Mouse (Mus musculus) testis, adult 2 months (tissue): ENCODE data around the gene BC049352.

Experiments
- CTCF ChIP-seq: fragments of 200-500 bp; IDR thresholded peaks from 2 replicates; pipeline ENCODE4 v1.5.1; 2012; ENCODE audit warnings: low read depth, mild to moderate bottlenecking, inconsistent platforms, low read length, moderate library complexity; ENCODE audit not compliant: control insufficient read depth, insufficient read depth, insufficient replicate concordance
- POLR2A ChIP-seq: fragments of 200-500 bp; IDR thresholded peaks from 2 replicates; pipeline ENCODE4 v1.6.1; 2012; ENCODE audit warnings: low read depth, mild to moderate bottlenecking, inconsistent platforms, low read length, moderate library complexity; ENCODE audit not compliant: control insufficient read depth

DNA sequence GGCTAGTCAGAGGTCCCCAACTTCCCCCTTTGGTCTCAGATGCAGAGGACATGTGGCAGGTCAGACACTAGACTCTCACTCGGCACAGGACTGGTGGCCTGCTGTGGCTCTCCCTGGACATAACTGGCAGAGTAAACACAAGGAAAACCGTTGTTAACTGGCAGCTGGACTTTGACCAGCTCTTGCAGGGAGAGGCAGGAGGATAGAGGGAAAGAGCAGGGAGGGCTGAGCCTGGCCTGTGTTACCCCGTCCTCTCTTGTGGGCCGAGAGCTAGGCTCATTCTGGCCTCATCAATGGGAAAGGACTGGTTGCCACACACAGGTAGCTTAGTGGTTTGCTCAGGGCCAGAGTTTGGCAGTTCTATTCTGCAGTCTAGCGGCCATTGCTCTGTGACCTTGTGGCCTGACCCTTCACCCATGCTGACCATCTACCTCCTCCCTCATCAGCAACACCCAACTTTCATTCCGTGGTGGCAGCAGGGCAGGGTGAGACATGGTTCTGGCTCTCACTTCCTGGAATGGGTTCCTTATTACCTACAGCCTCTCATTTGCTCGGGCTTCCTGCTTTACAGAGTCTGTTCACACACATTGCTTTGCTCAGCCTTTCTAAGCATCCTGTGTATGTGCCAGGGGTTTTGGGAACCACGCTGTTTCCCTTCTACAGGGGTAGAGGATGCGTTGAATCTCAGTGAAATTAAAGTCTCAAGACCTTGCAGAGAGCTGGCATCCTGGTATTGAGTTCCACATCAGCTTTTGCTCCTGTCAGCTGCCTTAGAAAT, 20.4 kb downstream of the BC049352 start:
- TF ChIP-seq CTCF: no peak
- TF ChIP-seq POLR2A: no peak
